In the genomic region with DNA sequence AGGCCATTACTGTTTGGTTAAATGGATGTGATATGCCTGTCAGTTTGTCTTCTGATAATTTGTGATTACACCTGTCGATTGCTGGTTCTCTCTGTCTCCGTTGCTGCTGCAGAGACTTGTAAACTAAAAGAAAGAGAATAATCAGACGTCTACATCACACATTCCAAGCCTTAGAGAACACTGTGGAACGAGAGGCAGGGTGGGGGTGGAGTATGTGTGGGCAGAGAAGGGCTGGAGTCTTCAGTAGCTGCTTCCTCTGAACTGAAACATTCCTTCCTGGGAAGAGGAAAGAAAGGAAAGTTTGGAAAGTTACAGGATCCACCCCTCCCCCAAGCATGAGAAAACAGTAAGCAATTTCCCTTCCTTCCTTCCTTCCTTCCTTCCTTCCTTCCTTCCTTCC, we compare ENCODE assay signal across 26 mouse cellular contexts.
DNase-seq lines count a peak whose midpoint lies in the region; ATAC-seq and TF ChIP-seq lines count a peak whose summit lies in the region.
"Had no signal": no experiment of that assay in that cellular context is flagged by ENCODE, and none has a peak within 500 bp of the region (broad histone marks: within the 10 kb centered on the region; RNA-seq: fewer than 3 reads in every experiment).

No protein-coding gene starts in this region.

- ATAC-seq in hindbrain, embryonic 16.5 days = no peak
- peak; percentile 80 for ATAC-seq in kidney, postnatal 0 days (replicated peaks; ENCODE audit: low FRiP score, low read depth)
- ATAC-seq in midbrain, embryonic 11.5 days (ENCODE audit: low FRiP score) = no peak
- ATAC-seq in midbrain, embryonic 16.5 days = no peak
- ATAC-seq: forebrain, postnatal 0 days had no signal

- H3K4me2 ChIP-seq in hindbrain, embryonic 16.5 days (ENCODE audit: low read length) = no peak overlapping the region
- no peak overlapping the region for H3K4me2 ChIP-seq in kidney, postnatal 0 days (ENCODE audit: low read length)
- no peak overlapping the region for H3K4me2 ChIP-seq in midbrain, embryonic 11.5 days
- H3K4me2 ChIP-seq in midbrain, embryonic 16.5 days (ENCODE audit: low read length) = no peak overlapping the region
- H3K4me2 ChIP-seq: heart, embryonic 15.5 days; hindbrain, embryonic 13.5 days; liver, embryonic 15.5 days; lung, embryonic 15.5 days; neural tube, embryonic 13.5 days had no signal

- TF ChIP-seq CTCF in kidney, postnatal 0 days (IDR thresholded peaks at IDR 0.05; ENCODE audit: low read depth) = no peak

- no peaks in the 10 kb centered on the region for H3K9me3 ChIP-seq in hindbrain, embryonic 10.5 days
- H3K9me3 ChIP-seq in hindbrain, embryonic 16.5 days (ENCODE audit: control insufficient read depth, low read length) = no peaks in the 10 kb centered on the region
- H3K9me3 ChIP-seq in kidney, postnatal 0 days (replicated peaks; ENCODE audit: low read length) = no peaks in the 10 kb centered on the region
- no peaks in the 10 kb centered on the region for H3K9me3 ChIP-seq in midbrain, embryonic 11.5 days (ENCODE audit: control insufficient read depth, low read length)
- no peaks in the 10 kb centered on the region for H3K9me3 ChIP-seq in midbrain, embryonic 16.5 days (replicated peaks; ENCODE audit: control insufficient read depth, low read length, poor library complexity, severe bottlenecking)
- H3K9me3 ChIP-seq: heart, embryonic 15.5 days; hindbrain, embryonic 13.5 days; liver, embryonic 15.5 days; lung, embryonic 15.5 days; neural tube, embryonic 13.5 days had no signal

- H3K36me3 ChIP-seq in hindbrain, embryonic 10.5 days = no peaks in the 10 kb centered on the region
- H3K36me3 ChIP-seq in hindbrain, embryonic 16.5 days (ENCODE audit: control insufficient read depth, insufficient read depth, low read length) = no peaks in the 10 kb centered on the region
- no peaks in the 10 kb centered on the region for H3K36me3 ChIP-seq in kidney, postnatal 0 days (ENCODE audit: insufficient read depth, low read length)
- no peaks in the 10 kb centered on the region for H3K36me3 ChIP-seq in midbrain, embryonic 11.5 days (ENCODE audit: control insufficient read depth, insufficient read depth, low read length)
- H3K36me3 ChIP-seq in midbrain, embryonic 16.5 days (ENCODE audit: control insufficient read depth, insufficient read depth, low read length) = no peaks in the 10 kb centered on the region
- H3K36me3 ChIP-seq: heart, embryonic 15.5 days; hindbrain, embryonic 13.5 days; liver, embryonic 15.5 days; lung, embryonic 15.5 days; midbrain, embryonic 10.5 days; neural tube, embryonic 13.5 days had no signal

- no peak for DNase-seq in hindbrain, embryonic 10.5 days (ENCODE audit: low spot score)
- peak; percentile 77 for DNase-seq in kidney, postnatal 0 days (ENCODE audit: low spot score)
- no peak for DNase-seq in kidney, postnatal 14 days
- DNase-seq in midbrain, embryonic 11.5 days (ENCODE audit: low spot score, missing footprints) = peak; percentile 26
- DNase-seq in yolk sac, embryonic 10.5 days (ENCODE audit: low spot score) = peak; percentile 10
- no peak for DNase-seq in urinary bladder, postnatal 10 days (ENCODE audit: low spot score)
- DNase-seq: adrenal gland, postnatal 25 days; cerebellum, adult 2 months; cerebellum, postnatal 14 days; forebrain, postnatal 0 days; gastrocnemius, postnatal 14 days; heart, postnatal 36 days; kidney, adult 8-10 months; layer of hippocampus, postnatal 36 days; left cerebral cortex, postnatal 4 days; right cerebral cortex, postnatal 14 days had no signal

- peak overlapping the region; percentile 35; the same call in 1 of the 2 replicates for H3K27ac ChIP-seq in hindbrain, embryonic 10.5 days
- H3K27ac ChIP-seq in hindbrain, embryonic 16.5 days (ENCODE audit: low read depth, low read length) = no peak overlapping the region
- H3K27ac ChIP-seq in kidney, postnatal 0 days = 0 out of 2 replicates have a peak overlapping the region, but pooled peaks have one; percentile 50
- no peak overlapping the region for H3K27ac ChIP-seq in midbrain, embryonic 11.5 days (ENCODE audit: low read depth, low read length)
- H3K27ac ChIP-seq in midbrain, embryonic 16.5 days (ENCODE audit: low read length) = no peak overlapping the region
- H3K27ac ChIP-seq: heart, embryonic 15.5 days; hindbrain, embryonic 13.5 days; liver, embryonic 15.5 days; lung, embryonic 15.5 days; midbrain, embryonic 10.5 days; neural tube, embryonic 13.5 days had no signal

- H3K27me3 ChIP-seq in hindbrain, embryonic 10.5 days (ENCODE audit: insufficient read depth, poor library complexity, severe bottlenecking) = no peaks in the 10 kb centered on the region
- no peaks in the 10 kb centered on the region for H3K27me3 ChIP-seq in hindbrain, embryonic 16.5 days (replicated peaks; ENCODE audit: control insufficient read depth, insufficient read depth, low read length)
- H3K27me3 ChIP-seq in kidney, postnatal 0 days (ENCODE audit: insufficient read depth, low read length) = no peaks in the 10 kb centered on the region
- no peaks in the 10 kb centered on the region for H3K27me3 ChIP-seq in midbrain, embryonic 11.5 days (ENCODE audit: control insufficient read depth, insufficient read depth, low read length)
- H3K27me3 ChIP-seq in midbrain, embryonic 16.5 days (ENCODE audit: control insufficient read depth, insufficient read depth, low read depth, low read length) = no peaks in the 10 kb centered on the region
- H3K27me3 ChIP-seq: heart, embryonic 15.5 days; hindbrain, embryonic 13.5 days; lung, embryonic 15.5 days; neural tube, embryonic 13.5 days had no signal

- H3K4me1 ChIP-seq in hindbrain, embryonic 10.5 days (replicated peaks) = peaks cover 15% of the 10 kb centered on the region
- no peaks in the 10 kb centered on the region for H3K4me1 ChIP-seq in hindbrain, embryonic 16.5 days (ENCODE audit: control insufficient read depth, insufficient read depth, low read depth, low read length)
- H3K4me1 ChIP-seq in kidney, postnatal 0 days (replicated peaks; ENCODE audit: insufficient read depth, low read length) = peaks cover 3% of the 10 kb centered on the region
- no peaks in the 10 kb centered on the region for H3K4me1 ChIP-seq in midbrain, embryonic 11.5 days (ENCODE audit: control insufficient read depth, insufficient read depth, low read length)
- 0 out of 2 replicates have a peak, but pooled peaks cover 3% of the 10 kb centered on the region for H3K4me1 ChIP-seq in midbrain, embryonic 16.5 days (ENCODE audit: control insufficient read depth, insufficient read depth, low read length)
- H3K4me1 ChIP-seq: liver, embryonic 15.5 days had no signal

- 51% methylated on average over 4 of the region's 4 CpGs for WGBS in hindbrain, embryonic 10.5 days
- WGBS in hindbrain, embryonic 16.5 days = 45% methylated on average over 4 of the region's 4 CpGs
- 22% methylated on average over 4 of the region's 4 CpGs for WGBS in kidney, postnatal 0 days
- WGBS in midbrain, embryonic 11.5 days = 48% methylated on average over 4 of the region's 4 CpGs
- 33% methylated on average over 4 of the region's 4 CpGs for WGBS in midbrain, embryonic 16.5 days

- H3K9ac ChIP-seq in hindbrain, embryonic 16.5 days (ENCODE audit: low read depth, low read length) = no peak overlapping the region
- no peak overlapping the region for H3K9ac ChIP-seq in kidney, postnatal 0 days (ENCODE audit: low read depth, low read length)
- H3K9ac ChIP-seq in midbrain, embryonic 11.5 days (ENCODE audit: low read length) = no peak overlapping the region
- no peak overlapping the region for H3K9ac ChIP-seq in midbrain, embryonic 16.5 days (ENCODE audit: low read depth, low read length)
- H3K9ac ChIP-seq: forebrain, postnatal 0 days; heart, embryonic 15.5 days; hindbrain, embryonic 13.5 days; liver, embryonic 15.5 days; lung, embryonic 15.5 days; neural tube, embryonic 13.5 days had no signal

- H3K4me3 ChIP-seq in hindbrain, embryonic 10.5 days = no peak overlapping the region
- no peak overlapping the region for H3K4me3 ChIP-seq in hindbrain, embryonic 16.5 days (ENCODE audit: low read length)
- no peak overlapping the region for H3K4me3 ChIP-seq in kidney, postnatal 0 days (replicated peaks; ENCODE audit: low read depth, low read length)
- no peak overlapping the region for H3K4me3 ChIP-seq in midbrain, embryonic 11.5 days (ENCODE audit: low read depth, low read length)
- no peak overlapping the region for H3K4me3 ChIP-seq in midbrain, embryonic 16.5 days (ENCODE audit: low read depth, low read length)
- H3K4me3 ChIP-seq: erythroblast, embryonic 14.5 days; heart, embryonic 15.5 days; hindbrain, embryonic 13.5 days; liver, embryonic 15.5 days; lung, embryonic 15.5 days; midbrain, embryonic 10.5 days; myocyte; neural tube, embryonic 13.5 days had no signal

Comparison
In these comparisons a context has a peak if more than half of its experiments do, and no peak if none do; other contexts are left out.
1. DNase-seq: peak in kidney, postnatal 0 days (single experiment), midbrain, embryonic 11.5 days (single experiment) and yolk sac, embryonic 10.5 days (single experiment); none in hindbrain, embryonic 10.5 days (single experiment), kidney, postnatal 14 days (single experiment) and urinary bladder, postnatal 10 days (single experiment).
2. H3K27ac ChIP-seq: peak in hindbrain, embryonic 10.5 days (single experiment) and kidney, postnatal 0 days (single experiment); none in hindbrain, embryonic 16.5 days (single experiment), midbrain, embryonic 11.5 days (single experiment) and midbrain, embryonic 16.5 days (single experiment).